Mouse (Mus musculus): ENCODE data around the gene Dppa1.

GRCm38 (mm10) chr11:46631635-46632034 is 2.6 kb upstream of the Dppa1 start:
- peak; percentile 27; the same call in 1 of the 2 replicates for TF ChIP-seq CTCF (IDR thresholded peaks at IDR 0.05; ENCODE audit: extremely low read depth, insufficient read depth, insufficient read length, insufficient replicate concordance)
- no peak for TF ChIP-seq POLR2A (IDR thresholded peaks at IDR 0.05; ENCODE audit: low read depth, low read length)
